Comparison of ENCODE assay signal across 24 mouse cellular contexts in the genomic region with DNA sequence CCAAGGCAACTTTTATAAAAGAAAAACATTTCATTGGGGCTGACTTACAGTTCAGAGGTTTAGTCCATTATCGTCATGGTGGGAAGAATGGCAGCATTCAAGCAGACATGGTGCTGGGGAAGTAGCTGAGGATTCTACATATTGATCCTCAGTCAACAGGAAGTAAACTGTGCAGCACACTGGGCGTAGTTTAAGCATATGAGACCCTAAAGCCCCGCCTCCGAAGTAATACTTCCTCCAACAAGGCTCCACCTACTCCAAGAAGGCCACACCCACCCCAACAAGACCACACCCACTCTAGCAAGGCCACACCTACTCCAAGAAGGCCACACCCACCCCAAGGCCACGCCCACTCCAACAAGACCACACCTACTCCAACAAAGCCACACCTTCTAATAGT.
"Had no signal": no experiment of that assay in that cellular context is flagged by ENCODE, and none has a peak within 500 bp of the region (broad histone marks: within the 10 kb centered on the region; RNA-seq: fewer than 3 reads in every experiment).

No protein-coding gene starts in this region.

- H3K36me3 ChIP-seq: heart, embryonic 12.5 days; hindbrain, embryonic 13.5 days; hindbrain, embryonic 15.5 days; kidney, embryonic 15.5 days; limb, embryonic 10.5 days; limb, embryonic 12.5 days had no signal

- DNase-seq: gastrocnemius, adult 2 months; gastrocnemius, postnatal 10 days; gastrocnemius, postnatal 25 days; heart, adult 11 months; heart, adult 2 months; heart, postnatal 10 days; kidney, adult 11 months; kidney, adult 2 months; kidney, adult 9 months; kidney, postnatal 14 days; kidney, postnatal 36 days; liver had no signal

- H3K27me3 ChIP-seq: heart, embryonic 12.5 days; hindbrain, embryonic 13.5 days; hindbrain, embryonic 15.5 days; kidney, embryonic 15.5 days; limb, embryonic 12.5 days had no signal

- ATAC-seq: hindbrain, postnatal 0 days; intestine, embryonic 16.5 days had no signal

- H3K9ac ChIP-seq: heart, embryonic 12.5 days; hindbrain, embryonic 13.5 days; hindbrain, embryonic 15.5 days; kidney, embryonic 15.5 days; limb, embryonic 12.5 days had no signal

- H3K4me3 ChIP-seq: gastrocnemius, adult 2 months; heart, adult 2 months; heart, embryonic 12.5 days; hindbrain, embryonic 13.5 days; hindbrain, embryonic 15.5 days; kidney, embryonic 15.5 days; layer of hippocampus, adult 2 months; left cerebral cortex, adult 2 months; limb, embryonic 10.5 days; limb, embryonic 12.5 days had no signal

- H3K4me2 ChIP-seq: heart, embryonic 12.5 days; hindbrain, embryonic 13.5 days; hindbrain, embryonic 15.5 days; kidney, embryonic 15.5 days; limb, embryonic 12.5 days; liver, embryonic 11.5 days had no signal

- H3K4me1 ChIP-seq: heart, embryonic 12.5 days; hindbrain, embryonic 13.5 days; hindbrain, embryonic 15.5 days; kidney, embryonic 15.5 days; limb, embryonic 10.5 days; limb, embryonic 12.5 days had no signal

- H3K9me3 ChIP-seq: hindbrain, embryonic 13.5 days; hindbrain, embryonic 15.5 days; kidney, embryonic 15.5 days; limb, embryonic 10.5 days had no signal

- H3K27ac ChIP-seq: gastrocnemius, adult 2 months; heart, adult 2 months; hindbrain, embryonic 13.5 days; hindbrain, embryonic 15.5 days; hindbrain, postnatal 0 days; kidney, embryonic 15.5 days; kidney, postnatal 0 days; layer of hippocampus, adult 2 months; left cerebral cortex, adult 2 months; limb, embryonic 10.5 days; limb, embryonic 12.5 days had no signal
